ENCODE assay signal across 22 mouse cellular contexts in the genomic region with DNA sequence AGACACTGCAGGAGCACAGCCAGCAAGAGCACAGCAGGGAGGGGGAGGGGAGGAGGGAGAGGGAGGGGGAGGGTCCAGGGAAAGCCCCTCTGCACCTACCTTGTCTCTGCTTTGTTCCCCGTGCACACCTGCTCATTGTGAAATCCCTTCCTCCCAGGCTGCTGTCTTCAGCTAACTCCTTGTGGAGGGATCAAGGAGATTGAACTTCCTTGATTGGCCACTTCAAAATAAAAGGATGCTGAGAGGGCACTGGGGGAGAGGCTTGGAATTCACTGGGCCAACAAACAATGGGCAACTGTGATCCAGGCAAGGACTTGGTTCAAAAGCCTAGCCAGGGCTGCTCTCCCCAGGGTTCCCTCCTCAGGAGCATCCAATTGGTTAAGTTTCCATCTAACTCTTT. TPM values are rescaled to one million over a fixed set of nuclear protein-coding genes. Genes with fewer than 3 reads are reported as not detected.
DNase-seq lines count a peak whose midpoint lies in the region; ATAC-seq and TF ChIP-seq lines count a peak whose summit lies in the region.
"Had no signal": no experiment of that assay in that cellular context is flagged by ENCODE, and none has a peak within 500 bp of the region (broad histone marks: within the 10 kb centered on the region; RNA-seq: fewer than 3 reads in every experiment).

No protein-coding gene starts in this region.

- peaks cover 64% of the 10 kb centered on the region for H3K4me1 ChIP-seq in forebrain, embryonic 10.5 days
- H3K4me1 ChIP-seq in forebrain, embryonic 16.5 days (replicated peaks; ENCODE audit: control insufficient read depth, insufficient read depth, low read length) = no peaks in the 10 kb centered on the region; the same call in 1 of the 2 replicates
- H3K4me1 ChIP-seq in lung, embryonic 15.5 days = peaks cover 58% of the 10 kb centered on the region
- peaks cover 20% of the 10 kb centered on the region for H3K4me1 ChIP-seq in lung, adult 2 months (ENCODE audit: control insufficient read depth, insufficient read depth, low read length)
- peaks cover 5% of the 10 kb centered on the region for H3K4me1 ChIP-seq in ES-Bruce4 (ENCODE audit: control insufficient read depth, insufficient read depth, low read length)
- H3K4me1 ChIP-seq in midbrain, embryonic 10.5 days = peaks cover 57% of the 10 kb centered on the region

- no peak overlapping the region for H3K4me2 ChIP-seq in forebrain, embryonic 16.5 days (ENCODE audit: low read length)
- no peak overlapping the region for H3K4me2 ChIP-seq in lung, embryonic 15.5 days
- H3K4me2 ChIP-seq: embryonic facial prominence, embryonic 13.5 days; forebrain, embryonic 13.5 days; hindbrain, embryonic 13.5 days had no signal

- no peak overlapping the region for H3K4me3 ChIP-seq in forebrain, embryonic 10.5 days
- H3K4me3 ChIP-seq in forebrain, embryonic 16.5 days (replicated peaks; ENCODE audit: low read length) = no peak overlapping the region
- H3K4me3 ChIP-seq in lung, embryonic 15.5 days = no peak overlapping the region
- H3K4me3 ChIP-seq in lung, adult 2 months (replicated peaks; ENCODE audit: extremely low read depth, low read depth, low read length) = no peak overlapping the region
- H3K4me3 ChIP-seq in ES-Bruce4 (ENCODE audit: low read depth, low read length) = no peak overlapping the region
- H3K4me3 ChIP-seq in midbrain, embryonic 10.5 days = no peak overlapping the region
- H3K4me3 ChIP-seq: embryonic facial prominence, embryonic 13.5 days; forebrain, embryonic 13.5 days; gastrocnemius, adult 2 months; hindbrain, embryonic 13.5 days had no signal

- peak; percentile 56; the same call in 1 of the 2 replicates for TF ChIP-seq EP300 in ES-Bruce4 (IDR thresholded peaks at IDR 0.05; ENCODE audit: insufficient read depth, low read depth, low read length)

- H3K9ac ChIP-seq in forebrain, embryonic 16.5 days (replicated peaks; ENCODE audit: low read depth, low read length) = no peak overlapping the region
- H3K9ac ChIP-seq in lung, embryonic 15.5 days = no peak overlapping the region
- H3K9ac ChIP-seq in ES-Bruce4 (ENCODE audit: low read depth, poor library complexity, severe bottlenecking) = no peak overlapping the region
- H3K9ac ChIP-seq: embryonic facial prominence, embryonic 13.5 days; forebrain, embryonic 13.5 days; hindbrain, embryonic 13.5 days had no signal

- no peaks in the 10 kb centered on the region for H3K36me3 ChIP-seq in forebrain, embryonic 10.5 days (replicated peaks)
- no peaks in the 10 kb centered on the region for H3K36me3 ChIP-seq in forebrain, embryonic 16.5 days (ENCODE audit: control insufficient read depth, insufficient read depth)
- no peaks in the 10 kb centered on the region for H3K36me3 ChIP-seq in lung, embryonic 15.5 days
- no peaks in the 10 kb centered on the region for H3K36me3 ChIP-seq in ES-Bruce4 (ENCODE audit: control insufficient read depth, insufficient read depth, low read length, poor library complexity, severe bottlenecking)
- H3K36me3 ChIP-seq in midbrain, embryonic 10.5 days = no peaks in the 10 kb centered on the region
- H3K36me3 ChIP-seq: embryonic facial prominence, embryonic 13.5 days; hindbrain, embryonic 13.5 days had no signal

- WGBS in forebrain, embryonic 10.5 days = 6% methylated on average over 1 of the region's 1 CpGs
- WGBS in forebrain, embryonic 16.5 days = 15% methylated on average over 1 of the region's 1 CpGs
- 33% methylated on average over 1 of the region's 1 CpGs for WGBS in lung, embryonic 15.5 days
- 50% methylated on average over 1 of the region's 1 CpGs for WGBS in lung, adult 2 months
- 15% methylated on average over 1 of the region's 1 CpGs for WGBS in midbrain, embryonic 10.5 days

- DNase-seq in forebrain, embryonic 10.5 days (ENCODE audit: extremely low spot score, low spot score) = no peak
- DNase-seq in lung, adult 2 months = no peak
- peak; percentile 28 for DNase-seq in ZHBTc4 (ENCODE audit: low read depth, low spot score)
- DNase-seq in midbrain, embryonic 10.5 days (ENCODE audit: low spot score) = no peak
- DNase-seq in urinary bladder, postnatal 4 days (ENCODE audit: low spot score in 2 of 2) = no peak
- DNase-seq: adrenal gland, postnatal 10 days; B cell, adult 2 months; cerebellum, adult 11-12 months; cerebellum, adult 9-10 months; cerebellum, postnatal 25 days; gastrocnemius, adult 2 months; gastrocnemius, postnatal 25 days; heart, postnatal 10 days; heart, postnatal 4 days had no signal

- no peak for ATAC-seq in forebrain, embryonic 16.5 days
- no peak for ATAC-seq in lung, embryonic 15.5 days (ENCODE audit: borderline replicate concordance, extremely low read depth, low FRiP score, low TSS enrichment)
- ATAC-seq: CD4-positive, CD25-positive, alpha-beta regulatory T cell, adult 4 months; forebrain, embryonic 13.5 days had no signal

- H3K9me3 ChIP-seq in forebrain, embryonic 10.5 days = no peaks in the 10 kb centered on the region
- no peaks in the 10 kb centered on the region for H3K9me3 ChIP-seq in forebrain, embryonic 16.5 days (ENCODE audit: control insufficient read depth, low read length)
- H3K9me3 ChIP-seq in lung, embryonic 15.5 days = no peaks in the 10 kb centered on the region
- no peaks in the 10 kb centered on the region for H3K9me3 ChIP-seq in ES-Bruce4 (replicated peaks; ENCODE audit: control insufficient read depth, insufficient read depth, low read length, poor library complexity, severe bottlenecking)
- H3K9me3 ChIP-seq in midbrain, embryonic 10.5 days (replicated peaks) = no peaks in the 10 kb centered on the region
- H3K9me3 ChIP-seq: embryonic facial prominence, embryonic 13.5 days; forebrain, embryonic 13.5 days; hindbrain, embryonic 13.5 days had no signal

- H3K27me3 ChIP-seq in forebrain, embryonic 10.5 days (ENCODE audit: poor library complexity, severe bottlenecking) = no peaks in the 10 kb centered on the region
- no peaks in the 10 kb centered on the region for H3K27me3 ChIP-seq in forebrain, embryonic 16.5 days (replicated peaks; ENCODE audit: control insufficient read depth, insufficient read depth, low read length)
- no peaks in the 10 kb centered on the region for H3K27me3 ChIP-seq in lung, embryonic 15.5 days
- H3K27me3 ChIP-seq in ES-Bruce4 (ENCODE audit: control insufficient read depth, insufficient read depth, low read length, poor library complexity, severe bottlenecking) = no peaks in the 10 kb centered on the region
- H3K27me3 ChIP-seq in midbrain, embryonic 10.5 days (ENCODE audit: low read depth, poor library complexity, severe bottlenecking) = no peaks in the 10 kb centered on the region
- H3K27me3 ChIP-seq: embryonic facial prominence, embryonic 13.5 days had no signal

- no peak for TF ChIP-seq POLR2A in lung, adult 2 months (IDR thresholded peaks at IDR 0.05; ENCODE audit: borderline replicate concordance, extremely low read depth, low read depth, low read length)
- TF ChIP-seq POLR2A in ES-Bruce4 (IDR thresholded peaks at IDR 0.05; ENCODE audit: insufficient read depth, low read length) = no peak

- no peak for TF ChIP-seq CTCF in lung, adult 2 months (IDR thresholded peaks at IDR 0.05; ENCODE audit: insufficient read depth, low read length)
- TF ChIP-seq CTCF in ES-Bruce4 (IDR thresholded peaks at IDR 0.05; ENCODE audit: low read depth, low read length) = no peak

- H3K27ac ChIP-seq in forebrain, embryonic 10.5 days = 0 out of 2 replicates have a peak overlapping the region, but pooled peaks have one; percentile 2
- no peak overlapping the region for H3K27ac ChIP-seq in forebrain, embryonic 16.5 days (ENCODE audit: low read length)
- peak overlapping the region; percentile 73 for H3K27ac ChIP-seq in lung, embryonic 15.5 days
- H3K27ac ChIP-seq in ES-Bruce4 (ENCODE audit: insufficient read depth, low read length) = no peak overlapping the region
- H3K27ac ChIP-seq in midbrain, embryonic 10.5 days (replicated peaks) = no peak overlapping the region; the same call in 1 of the 2 replicates
- H3K27ac ChIP-seq: embryonic facial prominence, embryonic 13.5 days; forebrain, embryonic 13.5 days; gastrocnemius, adult 2 months; hindbrain, embryonic 13.5 days had no signal

RNA-seq across cellular contexts. Expression of a gene that starts 35.0 kb away (rescaled TPM):
- 20.1 and 21.7 TPM in 2 replicates for polyA plus RNA-seq in forebrain, embryonic 10.5 days (2016; fragmentation: Nextera tagmentation; extraction: Ambion mirVana)
- 35.4 and 37.3 TPM in 2 replicates for polyA plus RNA-seq in forebrain, embryonic 16.5 days (2015; fragmentation: Nextera tagmentation; extraction: Ambion mirVana)
- polyA plus RNA-seq in lung, embryonic 15.5 days (2015; fragmentation: Nextera tagmentation; extraction: Ambion mirVana) = 19.3 and 19.9 TPM in 2 replicates
- polyA plus RNA-seq in lung, adult 2 months (2012; rRNA removed) = 23.0 and 23.7 TPM in 2 replicates
- polyA plus RNA-seq in ES-Bruce4 (2011; ENCODE audit: insufficient read depth, insufficient read length, low read depth, missing spikeins) = 6.5 and 11.2 TPM in 2 replicates
- polyA plus RNA-seq in midbrain, embryonic 10.5 days (2016; fragmentation: Nextera tagmentation; extraction: Ambion mirVana) = 20.8 and 26.3 TPM in 2 replicates

RNA-seq across cellular contexts. Expression of a gene that starts 45.9 kb away (rescaled TPM):
- 17.9 and 22.2 TPM in 2 replicates for polyA plus RNA-seq in forebrain, embryonic 10.5 days (2016; fragmentation: Nextera tagmentation; extraction: Ambion mirVana)
- 15.4 and 24.4 TPM in 2 replicates for polyA plus RNA-seq in forebrain, embryonic 16.5 days (2015; fragmentation: Nextera tagmentation; extraction: Ambion mirVana)
- 20.3 and 26.0 TPM in 2 replicates for polyA plus RNA-seq in lung, embryonic 15.5 days (2015; fragmentation: Nextera tagmentation; extraction: Ambion mirVana)
- polyA plus RNA-seq in lung, adult 2 months (2012; rRNA removed) = 22.1 and 22.8 TPM in 2 replicates
- polyA plus RNA-seq in ES-Bruce4 (2011; ENCODE audit: insufficient read depth, insufficient read length, low read depth, missing spikeins) = 6.4 and 8.8 TPM in 2 replicates
- 17.8 and 21.2 TPM in 2 replicates for polyA plus RNA-seq in midbrain, embryonic 10.5 days (2016; fragmentation: Nextera tagmentation; extraction: Ambion mirVana)

RNA-seq across cellular contexts. Expression of a gene that starts 53.9 kb away (rescaled TPM):
- not detected in 2 replicates for polyA plus RNA-seq in forebrain, embryonic 10.5 days (2016; fragmentation: Nextera tagmentation; extraction: Ambion mirVana)
- 0.22 and 0.42 TPM in 2 replicates for polyA plus RNA-seq in forebrain, embryonic 16.5 days (2015; fragmentation: Nextera tagmentation; extraction: Ambion mirVana)
- polyA plus RNA-seq in lung, embryonic 15.5 days (2015; fragmentation: Nextera tagmentation; extraction: Ambion mirVana) = 0.25 TPM in 1 of 2 replicates, not detected in the other
- not detected in 2 replicates for polyA plus RNA-seq in lung, adult 2 months (2012; rRNA removed)
- polyA plus RNA-seq in ES-Bruce4 (2011; ENCODE audit: insufficient read depth, insufficient read length, low read depth, missing spikeins) = 1.2 TPM in 1 of 2 replicates, not detected in the other
- polyA plus RNA-seq in midbrain, embryonic 10.5 days (2016; fragmentation: Nextera tagmentation; extraction: Ambion mirVana) = 0.69 TPM in 1 of 2 replicates, not detected in the other
- polyA plus RNA-seq: embryonic facial prominence, embryonic 13.5 days; heart, embryonic 14.5 days; hindbrain, embryonic 13.5 days had no signal

RNA-seq across cellular contexts. Expression of a gene that starts 56.4 kb away (rescaled TPM):
- 15.3 and 16.5 TPM in 2 replicates for polyA plus RNA-seq in forebrain, embryonic 10.5 days (2016; fragmentation: Nextera tagmentation; extraction: Ambion mirVana)
- polyA plus RNA-seq in forebrain, embryonic 16.5 days (2015; fragmentation: Nextera tagmentation; extraction: Ambion mirVana) = 9.3 and 13.2 TPM in 2 replicates
- polyA plus RNA-seq in lung, embryonic 15.5 days (2015; fragmentation: Nextera tagmentation; extraction: Ambion mirVana) = 12.4 and 15.9 TPM in 2 replicates
- 13.7 and 36.2 TPM in 2 replicates for polyA plus RNA-seq in lung, adult 2 months (2012; rRNA removed)
- polyA plus RNA-seq in ES-Bruce4 (2011; ENCODE audit: insufficient read depth, insufficient read length, low read depth, missing spikeins) = 6.8 and 6.9 TPM in 2 replicates
- 16.3 and 17.4 TPM in 2 replicates for polyA plus RNA-seq in midbrain, embryonic 10.5 days (2016; fragmentation: Nextera tagmentation; extraction: Ambion mirVana)

Comparison
In these comparisons a context has a peak if more than half of its experiments do, and no peak if none do; other contexts are left out.
1. H3K27ac ChIP-seq: peak in forebrain, embryonic 10.5 days (single experiment) and lung, embryonic 15.5 days (single experiment); none in forebrain, embryonic 16.5 days (single experiment), ES-Bruce4 (single experiment) and midbrain, embryonic 10.5 days (single experiment).